Mouse (Mus musculus): ENCODE data around the gene Rims4.

- TF ChIP-seq CTCF (IDR thresholded peaks at IDR 0.05; ENCODE audit: insufficient read depth, low read length) (no peak), POLR2A (IDR thresholded peaks at IDR 0.05; ENCODE audit: borderline replicate concordance, extremely low read depth, low read depth, low read length) (no peak)
Observed at GRCm38 (mm10) chr2:163842043-163842442, 76.4 kb downstream of the Rims4 start.
